Mouse (Mus musculus) heart, embryonic 11.5 days (tissue): ENCODE measurements at regions not wholly inside any gene's neighbourhood (a gene's known extent, or its start where the extent isn't known, plus 50 kb on each side); places are given as distances from the start of the nearest gene placed in this dataset.

Experiments
- ATAC-seq: fragments of 200-750 bp; cut with Nextera tagmentation; replicated peaks from 2 replicates; pipeline ENCODE4 v1.8.0; 2017; ENCODE audit warnings: moderate library complexity; ENCODE audit not compliant: insufficient number of reproducible peaks, low FRiP score, low TSS enrichment
- H3K27ac ChIP-seq: fragments of 300-500 bp; sonication (generic); 2 replicates; pipeline ENCODE4 v1.5.1; 2014; ENCODE audit warnings: mild to moderate bottlenecking, low read depth, low read length
- H3K27me3 ChIP-seq: fragments of 300-500 bp; sonication (generic); 2 replicates; pipeline ENCODE4 v1.6.1; 2014; ENCODE audit warnings: mild to moderate bottlenecking, low read length, mixed read lengths; ENCODE audit not compliant: control insufficient read depth, insufficient read depth
- H3K36me3 ChIP-seq: fragments of 300-500 bp; sonication (generic); 2 replicates; pipeline ENCODE4 v1.6.1; 2014; ENCODE audit warnings: mild to moderate bottlenecking, low read length, moderate library complexity, mixed read lengths; ENCODE audit not compliant: control insufficient read depth, insufficient read depth
- H3K4me1 ChIP-seq: fragments of 300-500 bp; sonication (generic); 2 replicates; pipeline ENCODE4 v1.6.1; 2014; ENCODE audit warnings: low read length; ENCODE audit not compliant: control insufficient read depth, insufficient read depth
- H3K4me2 ChIP-seq: fragments of 300-500 bp; sonication (generic); 2 replicates; pipeline ENCODE4 v1.6.1; 2014; ENCODE audit warnings: mild to moderate bottlenecking, moderate library complexity
- H3K4me3 ChIP-seq: fragments of 300-500 bp; sonication (generic); 2 replicates; pipeline ENCODE4 v1.5.1; 2014; ENCODE audit warnings: low read depth, low read length
- H3K9ac ChIP-seq: fragments of 300-500 bp; sonication (generic); 2 replicates; pipeline ENCODE4 v1.6.1; 2014; ENCODE audit warnings: mild to moderate bottlenecking, low read depth, low read length, moderate library complexity
- H3K9me3 ChIP-seq: fragments of 300-500 bp; sonication (generic); replicated peaks from 2 replicates; pipeline ENCODE4 v1.6.1; 2016; ENCODE audit warnings: low read length; ENCODE audit not compliant: control insufficient read depth
- WGBS: fragments of 180-500 bp; shearing (Covaris S2); extraction: QIAGEN DNeasy Blood & Tissue Kit; methylation state at CpG from one replicate; pipeline ENCODE4 v1.1.7; 2014; ENCODE audit not compliant: insufficient replicate concordance; 5-methylcytosine and 5-hydroxymethylcytosine counted together

GRCm38 (mm10) chr11:111522716-111523115 is 456.8 kb downstream of the Kcnj2 start:
- ATAC-seq, result no peak
- H3K9ac ChIP-seq, result no peak overlapping the region
- no peaks in the 10 kb centered on the region for H3K9me3 ChIP-seq
- H3K4me1 ChIP-seq, result no peaks in the 10 kb centered on the region
- no peaks in the 10 kb centered on the region for H3K36me3 ChIP-seq
- no peak overlapping the region for H3K4me2 ChIP-seq
- no peak overlapping the region for H3K4me3 ChIP-seq
- H3K27ac ChIP-seq, result no peak overlapping the region
- H3K27me3 ChIP-seq, result no peaks in the 10 kb centered on the region
- 66% methylated on average over 8 of the region's 8 CpGs for WGBS

- Histone ChIP-seq H3K9ac (no peak overlapping the region), H3K4me1 (no peaks in the 10 kb centered on the region), H3K27ac (no peak overlapping the region), H3K9me3 (no peaks in the 10 kb centered on the region), H3K4me2 (no peak overlapping the region), H3K36me3 (no peaks in the 10 kb centered on the region), H3K4me3 (no peak overlapping the region), H3K27me3 (no peaks in the 10 kb centered on the region)
- no peak for ATAC-seq
- 66% methylated on average over 8 of the region's 8 CpGs for WGBS
Observed at GRCm38 (mm10) chr11:111523465-111523864, 457.5 kb downstream of the Kcnj2 start.

- H3K4me1 ChIP-seq, result no peaks in the 10 kb centered on the region
- H3K36me3 ChIP-seq, result no peaks in the 10 kb centered on the region
- no peak overlapping the region for H3K27ac ChIP-seq
- no peak for ATAC-seq
- H3K9ac ChIP-seq, result no peak overlapping the region
- no peaks in the 10 kb centered on the region for H3K27me3 ChIP-seq
- H3K4me3 ChIP-seq, result no peak overlapping the region
- H3K9me3 ChIP-seq, result no peaks in the 10 kb centered on the region
- no peak overlapping the region for H3K4me2 ChIP-seq
- 52% methylated on average over 6 of the region's 6 CpGs for WGBS
Observed at GRCm38 (mm10) chr11:111526010-111526742, 460.2 kb downstream of the Kcnj2 start.

GRCm38 (mm10) chr11:111529591-111529990 is 463.6 kb downstream of the Kcnj2 start:
- WGBS, result 67% methylated on average over 9 of the region's 9 CpGs
- H3K27ac ChIP-seq, result no peak overlapping the region
- no peak overlapping the region for H3K9ac ChIP-seq
- H3K4me1 ChIP-seq, result no peaks in the 10 kb centered on the region
- H3K27me3 ChIP-seq, result no peaks in the 10 kb centered on the region
- H3K4me3 ChIP-seq, result no peak overlapping the region
- ATAC-seq, result no peak
- no peaks in the 10 kb centered on the region for H3K9me3 ChIP-seq
- no peaks in the 10 kb centered on the region for H3K36me3 ChIP-seq
- H3K4me2 ChIP-seq, result no peak overlapping the region

GRCm38 (mm10) chr11:111530912-111531311 is 464.9 kb downstream of the Kcnj2 start:
- WGBS, result 76% methylated on average over 3 of the region's 3 CpGs
- Histone ChIP-seq H3K4me3 (no peak overlapping the region), H3K36me3 (no peaks in the 10 kb centered on the region)

GRCm38 (mm10) chr11:111532457-111532856 is 466.5 kb downstream of the Kcnj2 start:
- no peak overlapping the region for H3K4me3 ChIP-seq
- no peaks in the 10 kb centered on the region for H3K36me3 ChIP-seq
- no peak overlapping the region for H3K27ac ChIP-seq
- H3K4me2 ChIP-seq, result no peak overlapping the region
- no peaks in the 10 kb centered on the region for H3K9me3 ChIP-seq
- 38% methylated on average over 5 of the region's 5 CpGs for WGBS
- no peak for ATAC-seq
- no peak overlapping the region for H3K9ac ChIP-seq
- H3K27me3 ChIP-seq, result no peaks in the 10 kb centered on the region
- no peaks in the 10 kb centered on the region for H3K4me1 ChIP-seq

More at GRCm38 (mm10) chr11:111530912-111531311, 464.9 kb downstream of the Kcnj2 start:
- Histone ChIP-seq H3K4me1 (no peaks in the 10 kb centered on the region), H3K27me3 (no peaks in the 10 kb centered on the region), H3K9ac (no peak overlapping the region), H3K4me2 (no peak overlapping the region), H3K9me3 (no peaks in the 10 kb centered on the region), H3K27ac (no peak overlapping the region)
- ATAC-seq, result no peak

GRCm38 (mm10) chr11:111536040-111536836 is 470.3 kb downstream of the Kcnj2 start:
- Histone ChIP-seq H3K9ac (no peak overlapping the region), H3K36me3 (no peaks in the 10 kb centered on the region), H3K4me3 (no peak overlapping the region), H3K9me3 (no peaks in the 10 kb centered on the region), H3K27ac (no peak overlapping the region), H3K4me2 (peak overlapping the region; percentile 12), H3K27me3 (no peaks in the 10 kb centered on the region), H3K4me1 (no peaks in the 10 kb centered on the region)
- 38% methylated on average over 17 of the region's 17 CpGs for WGBS
- ATAC-seq, result no peak

GRCm38 (mm10) chr11:111537654-111538053 is 471.7 kb downstream of the Kcnj2 start:
- H3K27me3 ChIP-seq, result no peaks in the 10 kb centered on the region
- 31% methylated on average over 3 of the region's 3 CpGs for WGBS
- no peaks in the 10 kb centered on the region for H3K9me3 ChIP-seq
- ATAC-seq, result no peak
- H3K9ac ChIP-seq, result no peak overlapping the region
- no peak overlapping the region for H3K4me2 ChIP-seq
- H3K27ac ChIP-seq, result no peak overlapping the region
- H3K4me1 ChIP-seq, result no peaks in the 10 kb centered on the region
- no peaks in the 10 kb centered on the region for H3K36me3 ChIP-seq
- H3K4me3 ChIP-seq, result no peak overlapping the region
